Mouse (Mus musculus): ENCODE results near the gene Taf1d.
"Not testable (repeated sequence)": the region's sequence is repeated elsewhere in the genome, so short reads cannot be mapped to it uniquely, and the experiment has no call there.

Gene Taf1d

DNA sequence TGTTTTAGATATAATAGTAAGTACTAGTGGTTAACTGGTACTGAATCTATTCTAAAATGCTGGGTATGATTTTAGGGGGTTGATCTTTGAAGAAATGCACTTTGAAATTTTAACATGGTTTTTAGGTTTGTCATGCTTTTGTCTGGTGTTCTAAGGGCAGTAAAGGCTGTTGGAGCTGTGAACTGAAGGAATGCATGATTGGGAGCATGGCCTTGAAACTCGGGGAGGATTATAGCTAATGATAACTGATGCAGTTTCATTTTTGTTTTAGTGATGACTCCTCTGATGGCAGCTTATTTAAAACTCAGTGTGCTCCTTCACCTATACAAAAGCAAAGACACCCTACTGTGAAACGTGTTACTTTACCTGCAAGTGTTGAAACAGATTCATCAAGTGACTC is 2.2 kb downstream of the Taf1d start:
- DNase-seq (ENCODE audit: low spot score), result no peak

DNA sequence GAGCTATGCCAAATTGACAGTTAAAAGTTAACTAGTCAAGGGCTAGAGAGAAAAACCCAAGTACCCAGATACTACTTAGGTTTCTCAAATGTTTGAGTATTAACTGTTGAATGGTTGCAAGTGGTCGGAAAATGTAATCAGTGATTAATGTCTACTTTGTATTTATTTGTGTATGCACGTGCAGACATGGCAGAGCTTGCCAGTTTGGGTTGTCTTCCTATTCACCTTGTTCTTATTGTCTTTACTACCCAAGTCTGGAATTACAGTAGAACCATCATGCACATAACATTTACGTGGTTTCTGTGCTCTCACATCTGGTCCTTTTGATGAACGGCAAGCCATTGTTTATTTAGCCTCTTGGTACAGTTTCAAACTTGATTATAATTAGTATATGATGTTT is 3.4 kb downstream of the Taf1d start:
- DNase-seq (ENCODE audit: low spot score), result no peak

DNA sequence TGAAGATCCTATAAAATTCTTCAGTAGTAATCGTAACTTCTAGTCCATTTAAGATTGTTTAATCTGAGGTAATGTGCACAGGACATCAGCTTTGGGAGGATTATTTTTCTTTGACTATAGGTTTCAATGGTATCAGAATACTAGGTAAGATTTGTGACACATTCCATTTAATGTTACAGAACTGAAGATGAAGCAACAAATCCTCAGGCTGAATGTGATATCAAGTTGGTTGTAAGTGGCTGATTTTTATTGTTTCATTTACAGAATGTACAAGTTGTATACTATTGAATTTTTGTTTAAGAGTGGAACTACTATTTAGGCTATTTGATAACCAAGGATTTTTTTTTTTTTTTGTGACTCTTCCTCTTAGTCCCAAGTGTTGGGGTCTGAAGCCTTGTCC is 4.2 kb downstream of the Taf1d start:
- no peak for DNase-seq (ENCODE audit: low spot score)

DNA sequence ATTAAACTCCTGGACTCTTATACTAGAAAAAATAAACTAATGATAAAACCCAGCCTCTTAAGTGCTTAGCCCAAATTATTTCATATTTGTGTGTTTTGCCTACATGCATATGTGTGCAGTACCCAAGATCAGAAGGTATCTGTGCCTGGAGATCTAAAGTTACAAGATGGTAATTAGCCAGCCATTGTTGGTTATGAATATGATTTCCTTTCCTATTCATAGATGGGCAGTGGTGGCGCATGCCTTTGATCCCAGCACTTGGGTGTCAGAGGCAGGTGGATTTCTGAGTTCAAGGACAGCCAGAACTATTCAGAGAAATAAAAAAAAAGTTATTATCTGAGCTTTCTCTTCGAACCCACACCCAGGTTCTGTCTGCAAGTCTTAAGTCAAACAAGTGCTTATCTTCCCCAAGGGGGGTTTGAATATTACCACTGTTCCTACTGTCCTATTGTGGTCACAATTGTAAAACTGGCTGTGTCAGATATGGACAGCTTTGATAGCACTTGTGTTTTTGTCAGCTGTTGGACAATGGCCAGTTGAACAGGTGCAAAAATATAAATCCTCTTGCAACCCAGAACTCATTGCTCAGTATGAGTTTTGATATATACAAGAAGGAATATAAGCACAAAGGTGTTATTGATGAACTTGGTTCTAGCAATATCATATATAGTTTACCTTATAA is 6.2 kb downstream of the Taf1d start:
- no peak for DNase-seq (ENCODE audit: low spot score)

DNA sequence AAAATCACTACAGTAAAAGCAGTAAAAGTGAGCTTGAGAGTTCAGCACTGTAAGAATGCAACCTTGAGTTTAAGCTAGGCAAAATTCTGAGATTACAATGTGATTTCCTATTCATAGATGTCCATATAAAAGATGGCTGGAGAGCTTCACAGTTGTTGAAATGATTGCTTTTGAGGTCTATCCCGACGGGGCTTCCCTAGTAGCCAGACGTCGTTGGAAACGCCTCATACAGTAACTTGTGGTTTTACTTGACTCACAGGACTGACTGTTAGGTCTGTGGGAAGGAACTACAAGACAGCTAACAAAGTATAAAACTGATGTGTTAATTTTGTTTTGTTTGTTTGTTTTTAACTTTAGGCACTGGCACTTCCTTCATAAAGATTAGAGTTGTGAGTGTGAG is 7.6 kb downstream of the Taf1d start:
- DNase-seq (ENCODE audit: low spot score), result no peak

DNA sequence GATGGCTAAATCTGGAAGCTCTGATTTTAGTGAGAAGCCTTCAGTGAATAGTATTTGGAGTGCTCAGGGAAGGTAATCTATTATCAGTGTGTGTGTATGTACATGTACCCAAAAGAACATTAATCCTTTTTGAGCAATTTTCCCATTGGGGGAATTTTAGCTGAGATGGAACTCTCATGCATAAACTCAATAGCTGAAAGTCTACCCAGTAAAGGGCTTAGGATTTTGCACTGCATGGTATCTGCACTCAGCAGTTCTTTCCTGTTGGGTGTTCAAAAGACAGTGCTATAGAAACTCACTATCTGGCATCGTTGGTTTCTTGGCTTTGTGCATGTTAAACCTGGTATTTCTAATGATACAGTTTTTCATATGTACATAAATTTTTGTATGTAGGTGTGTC is 8.6 kb downstream of the Taf1d start:
- DNase-seq (ENCODE audit: low spot score), result no peak

DNA sequence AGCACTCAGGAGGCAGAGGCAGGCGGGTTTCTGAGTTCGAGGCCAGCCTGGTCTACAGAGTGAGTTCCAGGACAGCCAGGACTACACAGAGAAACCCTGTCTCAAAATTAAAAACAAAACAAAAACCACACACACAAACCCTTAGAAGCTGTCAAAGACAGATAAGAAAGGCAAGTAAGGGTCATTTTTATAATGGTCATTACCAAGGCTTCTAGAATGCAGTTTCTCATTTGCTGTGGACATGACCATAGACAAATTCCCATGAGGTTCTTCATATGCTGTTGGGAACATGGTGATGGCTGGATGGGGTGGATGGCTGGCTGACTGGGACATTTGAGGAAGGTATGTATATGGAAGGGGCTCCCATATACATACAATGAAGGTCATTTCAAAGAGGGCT is 10.3 kb downstream of the Taf1d start:
- DNase-seq (ENCODE audit: low spot score), result not testable (repeated sequence)

DNA sequence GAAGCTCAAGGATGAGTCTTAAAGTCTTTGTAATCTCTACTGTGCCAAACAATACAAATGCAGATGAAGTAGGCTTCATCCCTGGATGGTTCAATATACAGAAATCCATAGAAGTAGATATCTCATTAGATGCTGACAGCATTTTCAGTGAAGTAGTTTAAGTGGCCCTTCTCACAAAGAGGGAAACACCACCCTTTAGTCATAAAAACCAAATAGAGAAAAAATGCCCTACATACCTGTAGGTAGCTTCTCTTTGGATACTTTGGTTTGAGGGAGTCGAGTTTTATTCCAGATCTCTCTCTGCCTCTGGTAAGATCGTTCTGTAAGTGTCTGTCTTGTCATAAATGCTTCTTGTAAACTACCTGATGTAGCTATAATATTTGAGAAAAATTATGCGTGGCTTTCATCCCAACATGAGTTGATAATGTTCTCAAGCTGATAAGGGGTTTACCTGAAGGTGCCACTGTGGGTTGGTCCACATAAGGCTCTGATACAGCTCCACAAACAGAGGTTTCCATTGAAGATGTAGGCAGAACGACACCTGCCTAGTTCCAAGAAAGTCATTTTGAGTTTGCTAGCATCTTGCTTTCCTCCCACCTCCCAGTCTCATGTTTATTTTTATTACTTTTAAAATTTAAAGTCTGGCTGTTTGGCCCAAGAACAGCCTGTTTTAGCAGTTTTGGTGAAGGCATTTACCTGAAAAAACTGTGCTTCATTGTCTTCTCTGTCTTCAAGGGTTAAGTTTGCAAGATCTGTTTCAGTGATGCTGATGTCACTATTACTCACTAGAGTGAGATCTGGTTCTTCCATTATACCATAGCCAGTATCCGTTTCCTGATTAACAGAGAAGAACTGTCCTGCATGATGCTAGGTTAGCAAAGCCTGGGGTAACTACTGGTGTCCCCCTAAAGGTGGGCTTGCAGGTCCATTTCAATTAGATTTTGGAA is 11.5 kb downstream of the Taf1d start:
- DNase-seq (ENCODE audit: low spot score), result no peak

DNA sequence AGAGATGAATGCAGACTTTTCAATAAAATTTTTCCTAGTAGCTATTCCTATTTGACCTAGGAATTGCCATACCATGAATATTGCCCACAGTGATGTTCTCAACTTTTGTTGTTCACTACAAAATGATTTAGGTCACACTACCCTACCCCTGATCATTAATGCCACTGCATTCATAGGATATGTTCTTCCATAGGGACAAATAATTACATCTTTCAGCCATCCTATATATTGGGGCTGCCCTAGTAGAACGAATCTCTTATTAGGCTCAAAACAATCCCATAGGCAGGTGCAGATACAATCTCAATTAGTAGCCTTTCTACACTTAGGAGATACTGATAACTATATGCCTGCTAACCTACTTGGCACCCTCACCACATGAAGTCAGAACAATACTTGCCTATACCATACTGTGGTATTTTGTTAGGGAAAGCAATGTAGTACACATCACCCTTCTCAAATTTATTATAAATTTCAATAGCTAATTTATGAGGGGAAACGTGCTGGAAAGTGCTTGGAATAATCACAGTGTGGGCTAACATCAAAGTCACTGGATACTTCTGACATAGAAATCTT is 12.2 kb downstream of the Taf1d start:
- DNase-seq (ENCODE audit: low spot score), result no peak

DNA sequence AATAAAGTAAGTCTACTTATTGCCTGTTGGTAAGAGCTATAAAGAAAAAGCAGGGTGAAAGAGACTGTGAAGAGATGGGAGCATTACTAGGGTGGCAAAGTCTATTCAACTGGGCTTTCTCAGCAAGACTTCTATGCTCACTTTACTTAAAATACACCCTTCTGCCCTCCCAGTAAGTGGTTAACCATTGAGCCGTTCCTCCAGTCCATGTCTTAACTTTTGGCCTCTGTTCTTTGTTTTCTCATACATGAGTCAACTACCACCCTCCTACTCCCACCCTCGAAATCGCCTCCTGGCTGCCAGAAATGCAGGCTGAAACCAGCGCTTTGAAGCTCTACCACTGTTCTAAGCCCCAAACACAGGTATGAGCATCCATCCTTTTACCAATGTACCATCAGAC is 31.8 kb downstream of the Taf1d start:
- DNase-seq (ENCODE audit: low spot score), result no peak

DNA sequence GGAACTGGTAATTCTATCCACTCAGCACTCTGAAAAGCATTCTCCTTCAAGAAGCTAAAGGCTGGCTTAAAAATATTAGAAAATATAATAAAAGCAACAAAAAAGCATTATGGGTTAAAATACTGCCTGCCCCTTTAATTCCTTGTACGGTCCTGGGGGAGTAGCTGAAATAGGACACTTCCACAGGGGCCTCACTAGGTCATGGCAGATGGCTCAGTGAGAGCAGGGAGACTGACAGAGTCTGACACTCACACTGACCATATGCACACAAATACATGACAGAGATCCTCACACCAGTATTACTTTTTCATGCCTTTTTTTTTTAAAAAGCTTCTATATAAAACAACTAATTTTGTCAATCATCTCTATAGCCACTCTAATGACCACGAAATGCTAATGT is 43.9 kb downstream of the Taf1d start:
- no peak for DNase-seq (ENCODE audit: low spot score)

DNA sequence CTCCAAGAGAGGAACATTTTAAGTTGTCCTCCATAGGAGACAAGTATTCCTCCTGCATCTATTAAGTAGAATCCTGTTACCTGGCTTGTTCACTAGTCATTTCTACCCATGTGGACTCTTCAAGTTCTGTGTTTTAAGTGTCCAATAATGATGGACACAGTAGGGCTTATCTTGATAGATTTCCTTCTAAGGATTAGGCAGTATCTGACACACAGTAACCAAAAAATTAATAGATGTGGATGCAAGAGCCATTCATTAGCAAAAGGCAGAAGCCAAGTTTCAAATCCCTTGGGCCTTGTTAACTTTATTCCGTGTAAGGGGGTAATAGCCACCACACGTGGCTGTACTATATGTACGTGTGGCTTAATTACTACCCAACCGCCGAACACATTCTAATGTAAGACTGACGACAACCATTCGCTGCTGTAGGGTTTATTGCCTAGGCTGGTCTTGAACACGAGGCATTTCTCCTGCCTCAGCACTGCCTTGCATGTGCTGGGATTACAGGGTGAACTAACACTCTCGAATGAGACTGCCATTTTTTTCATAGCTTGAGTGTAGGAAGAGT is 51.0 kb downstream of the Taf1d start:
- DNase-seq (ENCODE audit: low spot score), result no peak

DNA sequence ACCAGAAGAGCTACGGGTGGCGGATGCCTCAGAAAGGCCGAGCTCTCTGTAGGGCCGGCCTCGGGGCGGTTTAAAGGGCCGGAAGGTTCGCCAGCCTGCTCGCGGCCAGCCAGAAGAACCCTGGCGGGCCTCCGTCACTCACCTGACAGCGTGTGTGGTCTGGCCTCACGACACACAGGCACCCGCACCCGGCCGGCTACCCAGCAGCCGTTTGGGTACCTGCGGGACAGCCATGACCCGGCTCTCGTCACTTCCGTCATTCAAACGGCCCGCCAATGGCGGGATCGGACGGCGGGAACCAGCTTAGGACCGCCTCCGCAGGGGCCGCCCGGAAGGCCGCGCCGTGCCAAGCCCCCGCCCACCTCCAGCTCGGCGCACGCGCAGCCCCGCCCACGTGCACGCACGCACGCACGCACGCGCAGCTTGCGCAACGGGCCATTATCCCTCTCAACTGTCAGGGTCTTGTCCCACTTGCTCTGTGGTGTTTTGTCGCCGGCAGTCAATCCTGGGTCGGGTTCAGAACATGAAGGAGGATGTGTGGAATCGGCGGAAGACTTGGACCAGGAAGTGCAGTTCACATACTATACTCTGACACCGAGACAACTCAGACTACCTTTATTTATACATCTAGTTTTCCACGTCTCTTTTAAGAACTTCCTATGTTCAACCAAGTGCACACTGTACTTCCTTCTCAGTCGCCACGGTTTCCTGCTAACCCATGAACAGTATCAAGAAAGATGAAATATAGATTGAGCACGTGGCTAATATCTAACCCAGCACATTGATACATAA is 51.7 kb downstream of the Taf1d start, which contains the start of gene Cep295:
Gene Cep295 (minus strand): TSS at position 305 of the 792 bp plus-strand sequence.
- peak; percentile 95 for DNase-seq (ENCODE audit: low spot score)

DNA sequence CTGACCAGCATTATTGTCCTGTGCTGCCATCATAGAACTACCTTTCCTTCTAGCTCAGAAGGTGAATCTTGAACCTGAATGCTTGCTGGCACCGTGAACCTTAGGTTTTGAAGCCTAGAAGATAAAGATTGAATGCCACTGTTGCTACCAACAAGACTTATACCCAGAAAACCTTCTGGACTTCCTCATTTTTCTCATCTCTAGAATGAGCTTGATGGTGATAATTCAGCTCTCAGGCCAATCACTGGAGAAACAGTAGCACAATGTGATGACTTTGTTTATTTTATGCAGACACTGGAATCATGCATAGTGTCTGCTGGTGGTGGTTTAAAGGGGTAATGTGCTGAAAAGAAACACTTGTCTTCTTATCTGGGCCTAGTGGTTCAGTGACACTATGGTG is 58.8 kb downstream of the Taf1d start:
- no peak for DNase-seq (ENCODE audit: low spot score)

DNA sequence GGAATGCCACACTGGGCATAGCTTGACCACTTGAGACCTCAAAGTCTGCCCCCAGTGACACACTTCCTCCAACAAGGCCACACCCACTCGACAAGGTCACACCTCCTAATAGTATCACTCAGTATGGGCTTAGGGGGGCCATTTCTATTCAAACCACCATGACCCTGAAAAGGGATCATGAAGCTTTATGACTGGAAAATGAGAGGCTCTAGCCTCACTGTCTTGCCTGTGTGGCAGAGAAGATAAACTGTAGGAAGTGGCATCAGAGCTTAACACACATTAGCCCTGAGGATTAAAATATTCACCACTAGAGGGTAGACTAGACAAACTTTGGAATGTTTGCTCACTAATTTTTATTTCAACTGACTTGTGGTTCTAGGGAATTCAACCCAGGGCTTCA is 59.8 kb downstream of the Taf1d start:
- DNase-seq (ENCODE audit: low spot score), result no peak

DNA sequence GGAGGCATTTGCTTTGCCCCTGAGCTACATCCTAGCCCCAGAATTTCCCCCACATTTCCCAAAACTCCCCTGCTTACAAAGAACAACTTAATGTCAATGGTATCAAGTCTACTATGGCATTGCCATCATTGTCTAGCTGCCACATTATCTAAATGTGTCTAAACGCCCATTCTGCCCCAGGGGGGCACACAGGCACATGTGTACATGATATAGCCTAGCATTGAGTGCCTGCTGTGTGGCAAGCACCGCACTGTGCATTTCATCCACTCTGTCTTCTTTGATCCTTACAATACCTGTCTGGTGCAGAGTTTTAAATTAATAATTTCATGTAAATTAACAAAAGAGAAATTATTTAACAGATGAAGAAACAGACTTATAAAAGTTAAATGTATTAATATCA is 60.2 kb downstream of the Taf1d start:
- DNase-seq (ENCODE audit: low spot score), result no peak
